Mouse (Mus musculus) cerebellum, adult 8-10 months (tissue): ENCODE measurements around the gene Mkln1.
A peak's percentile ranks its signal among the peaks of the same experiment; 100 is the strongest.

Source experiments
- DNase-seq: peaks from one replicate; pipeline ENCODE4 v3.0.0; 2022

Gene Mkln1

GRCm38 (mm10) chr6:31518338-31518698 is 119.8 kb downstream of the Mkln1 start:
- no peak for DNase-seq

- no peak for DNase-seq
These were observed 120.5 kb downstream of the Mkln1 start for GRCm38 (mm10) chr6:31519001-31519471.

GRCm38 (mm10) chr6:31520486-31521215 is 122.1 kb downstream of the Mkln1 start:
- no peak for DNase-seq

GRCm38 (mm10) chr6:31521491-31522355 is 123.2 kb downstream of the Mkln1 start:
- DNase-seq: no peak

- DNase-seq: no peak
These were observed 123.9 kb downstream of the Mkln1 start for GRCm38 (mm10) chr6:31522478-31522877.

- DNase-seq: no peak
These were observed 124.5 kb downstream of the Mkln1 start for GRCm38 (mm10) chr6:31523039-31523438.

GRCm38 (mm10) chr6:31523657-31524056 is 125.1 kb downstream of the Mkln1 start:
- DNase-seq: no peak

GRCm38 (mm10) chr6:31524121-31524520 is 125.6 kb downstream of the Mkln1 start:
- DNase-seq: no peak

GRCm38 (mm10) chr6:31524647-31525046 is 126.1 kb downstream of the Mkln1 start:
- no peak for DNase-seq

- DNase-seq: peak; percentile 44
These were observed 126.8 kb downstream of the Mkln1 start for GRCm38 (mm10) chr6:31525231-31525900.

GRCm38 (mm10) chr6:31526929-31527328 is 128.4 kb downstream of the Mkln1 start:
- no peak for DNase-seq

- DNase-seq: no peak
These were observed 129.4 kb downstream of the Mkln1 start for GRCm38 (mm10) chr6:31527897-31528296.

- DNase-seq: no peak
These were observed 129.8 kb downstream of the Mkln1 start for GRCm38 (mm10) chr6:31528339-31528738.

- DNase-seq: no peak
These were observed 133.3 kb downstream of the Mkln1 start for GRCm38 (mm10) chr6:31531880-31532279.

GRCm38 (mm10) chr6:31534705-31535104 is 136.2 kb downstream of the Mkln1 start:
- no peak for DNase-seq

- no peak for DNase-seq
These were observed 138.7 kb downstream of the Mkln1 start for GRCm38 (mm10) chr6:31537193-31537592.

- no peak for DNase-seq
These were observed 139.6 kb downstream of the Mkln1 start for GRCm38 (mm10) chr6:31538112-31538511.

GRCm38 (mm10) chr6:31540018-31540417 is 141.5 kb downstream of the Mkln1 start:
- DNase-seq: no peak

GRCm38 (mm10) chr6:31544318-31544717 is 145.8 kb downstream of the Mkln1 start:
- no peak for DNase-seq

- DNase-seq: no peak
These were observed 151.0 kb downstream of the Mkln1 start for GRCm38 (mm10) chr6:31549361-31550051.

- DNase-seq: no peak
These were observed 152.5 kb downstream of the Mkln1 start for GRCm38 (mm10) chr6:31550876-31551532.

GRCm38 (mm10) chr6:31556460-31557100 is 158.0 kb downstream of the Mkln1 start:
- DNase-seq: no peak
